Comparison of ENCODE assay signal across 8 mouse cellular contexts in the genomic region with DNA sequence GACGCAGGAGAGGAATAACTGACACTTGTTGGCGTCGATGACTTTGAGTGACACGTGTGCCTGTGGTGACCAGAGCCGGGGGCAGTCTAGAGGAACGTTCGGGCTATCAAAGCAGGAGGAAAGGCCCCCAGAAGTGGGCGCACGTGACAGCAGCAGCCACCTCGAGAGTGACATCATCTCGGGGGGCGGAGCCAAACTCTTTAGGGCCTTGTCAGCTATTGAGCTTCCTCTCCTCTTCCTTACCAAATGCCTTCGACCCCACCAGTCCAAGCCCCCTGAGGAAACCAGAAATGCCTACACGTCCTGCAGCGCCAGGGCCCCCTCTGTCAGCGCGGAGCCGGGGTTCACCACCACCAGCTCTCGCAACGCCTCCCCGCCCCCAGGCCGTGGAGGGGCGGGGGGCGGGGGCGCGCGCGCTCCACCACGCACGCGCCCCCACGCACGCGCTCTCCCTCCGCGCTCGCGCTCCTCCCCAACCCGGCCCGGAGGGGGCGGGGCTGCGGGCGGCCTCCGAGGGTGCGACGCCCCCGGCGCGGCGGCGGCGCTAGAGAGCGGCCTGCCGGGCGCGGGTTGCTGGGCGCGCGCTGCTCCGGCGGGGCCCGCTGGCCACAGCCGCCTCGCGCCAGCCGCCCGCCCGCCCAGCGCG. TPM values are rescaled to one million over a fixed set of nuclear protein-coding genes. Genes with fewer than 3 reads are reported as not detected.
A peak's percentile ranks its signal among the peaks of the same experiment; 100 is the strongest.
DNase-seq lines count a peak whose midpoint lies in the region; ATAC-seq lines count a peak whose summit lies in the region.

No protein-coding gene starts in this region.

- ATAC-seq in intestine, embryonic 15.5 days: peak; percentile 95
- peak; percentile 78 for ATAC-seq in megakaryocyte-erythroid progenitor cell, adult 5-6 weeks (replicated peaks; ENCODE audit: low FRiP score, low TSS enrichment, poor library complexity, severe bottlenecking)

- H3K36me3 ChIP-seq in intestine, embryonic 15.5 days: no peaks in the 10 kb centered on the region

- H3K4me1 ChIP-seq in intestine, embryonic 15.5 days (replicated peaks): peaks cover 5% of the 10 kb centered on the region; the same call in 1 of the 2 replicates

- peak overlapping the region; percentile 61 for H3K4me3 ChIP-seq in intestine, embryonic 15.5 days (replicated peaks)

- peak overlapping the region; percentile 70 for H3K9ac ChIP-seq in intestine, embryonic 15.5 days

- DNase-seq in adrenal gland, adult 2 months: peak; percentile 92
- DNase-seq in embryo, embryonic 10.5 days (ENCODE audit: low spot score): peak; percentile 95
- DNase-seq in gastrocnemius, postnatal 36 days: peak; percentile 82 to 87
- peak; percentile 89 to 94 for DNase-seq in left cerebral cortex, postnatal 14 days (ENCODE audit: low spot score in 2 of 2)
- peak; percentile 88 for DNase-seq in right cerebral cortex, postnatal 14 days
- peak; percentile 79 for DNase-seq in urinary bladder, postnatal 25 days (ENCODE audit: low spot score)

- under 1% methylated on average over 22 of the region's 70 CpGs for WGBS in intestine, embryonic 15.5 days

- peak overlapping the region; percentile 88 for H3K27ac ChIP-seq in intestine, embryonic 15.5 days

- intact Hi-C loops in gastrocnemius, postnatal 36 days (cut with DNase I): no loop called here
- intact Hi-C loops in left cerebral cortex, postnatal 14 days (cut with DNase I): no loop called here

- peak overlapping the region; percentile 71 for H3K4me2 ChIP-seq in intestine, embryonic 15.5 days (replicated peaks)

- no peaks in the 10 kb centered on the region for H3K27me3 ChIP-seq in intestine, embryonic 15.5 days (replicated peaks)

- no peaks in the 10 kb centered on the region for H3K9me3 ChIP-seq in intestine, embryonic 15.5 days

RNA-seq across cellular contexts. Expression of a gene that starts 0.4 kb away (rescaled TPM):
- 10 to 100 TPM; 14.5 to 16.7 TPM for total RNA-seq in adrenal gland, adult 2 months (2021)
- 1.5 and 3.0 TPM in 2 replicates for polyA plus RNA-seq in adrenal gland, adult 2 months (2012; rRNA removed)
- total RNA-seq in gastrocnemius, postnatal 36 days (2021): 10 to 100 TPM in 1 of 2 experiments, 1 to 10 TPM in 1; 8.3 to 10.2 TPM
- 8.2 TPM in 2 replicates for polyA plus RNA-seq in intestine, embryonic 15.5 days (2015; fragmentation: Nextera tagmentation; extraction: Ambion mirVana)
- total RNA-seq in left cerebral cortex, postnatal 14 days (2021): 100 to 1,000 TPM; 238 to 244 TPM
- total RNA-seq in megakaryocyte-erythroid progenitor cell, adult 5-6 weeks (2014; fragmentation: Nextera tagmentation): 0.83 and 1.8 TPM in 2 replicates
- 0.80 and 5.9 TPM in 2 replicates for total RNA-seq in megakaryocyte-erythroid progenitor cell, adult 5-6 weeks (2017)

Comparison
In these comparisons a context has a peak if more than half of its experiments do, and no peak if none do; other contexts are left out.
1. Peak in every context shown above with its lines: DNase-seq, ATAC-seq, H3K4me3 ChIP-seq and H3K27ac ChIP-seq.
2. RNA of a gene that starts 0.4 kb away (total RNA-seq): 238 to 244 TPM in left cerebral cortex, postnatal 14 days; 14.5 to 16.7 TPM in adrenal gland, adult 2 months, 8.3 to 10.2 TPM in gastrocnemius, postnatal 36 days and 0.80 to 5.9 TPM in megakaryocyte-erythroid progenitor cell, adult 5-6 weeks; every median in the first group is over 10 times any median in the second.